Mouse (Mus musculus): ENCODE results near the gene Gm4744.
"Not testable (repeated sequence)": the region's sequence is repeated elsewhere in the genome, so short reads cannot be mapped to it uniquely, and the experiment has no call there.

The Gm4744 gene

DNA sequence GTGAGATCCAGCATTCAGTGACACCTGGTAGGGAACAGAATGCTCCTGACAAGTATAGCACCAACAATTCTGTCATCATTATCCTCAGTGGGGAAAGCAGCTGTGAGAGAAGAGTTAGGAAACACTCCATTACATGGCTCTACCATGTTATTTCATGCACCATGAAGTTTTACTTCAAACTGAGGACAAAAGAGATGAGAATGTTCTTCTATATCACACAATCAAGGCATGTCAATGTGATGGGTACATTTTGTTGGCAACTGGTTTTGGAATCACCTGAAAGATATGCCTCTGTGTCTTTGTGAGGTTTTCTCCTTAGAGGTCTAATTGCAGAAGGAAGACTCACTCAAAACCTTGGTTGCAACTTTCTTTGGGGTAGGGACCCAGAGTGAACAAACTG, at the start of gene Gm4744:
Gene Gm4744 (minus strand): TSS at position 101 of the 400 bp plus-strand sequence.
- DNase-seq = no peak

GRCm38 (mm10) chr6:40999379-40999778, 47.7 kb upstream of the Gm4744 start, which contains the start of gene Gm2663:
Gm2663 (minus strand) TSS chr6:40999479.
- DNase-seq = not testable (repeated sequence)

DNA sequence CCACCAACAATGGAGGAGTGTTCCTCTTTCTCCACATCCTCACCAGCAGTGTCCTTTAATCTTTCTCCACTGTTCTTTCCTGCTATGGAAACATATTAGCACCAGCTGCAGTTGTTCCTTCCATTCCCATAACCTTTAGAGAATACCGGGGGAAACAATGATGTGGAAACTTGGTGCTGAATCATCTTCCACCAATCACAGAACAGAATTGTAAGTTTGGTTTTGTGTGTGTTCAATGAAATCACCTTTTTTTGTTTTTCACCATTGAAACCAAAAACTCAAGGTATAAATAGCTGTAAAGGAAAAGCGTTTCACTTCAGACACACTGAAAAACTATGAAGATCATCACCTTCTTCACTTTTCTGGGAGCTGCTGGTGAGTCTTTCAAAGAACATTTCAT, 12.8 kb upstream of the Gm4744 start, which contains the start of gene 1810009J06Rik:
Gene 1810009J06Rik (plus strand): TSS at position 301 of the 400 bp plus-strand sequence.
- not testable (repeated sequence) for DNase-seq

GRCm38 (mm10) chr6:40953716-40954115, 2.0 kb upstream of the Gm4744 start:
- no peak for DNase-seq

- no peak for DNase-seq
Measured at GRCm38 (mm10) chr6:40940457-40940856, 11.2 kb downstream of the Gm4744 start, which contains the start of gene 1700074P13Rik. 1700074P13Rik (minus strand) TSS chr6:40940557.

- no peak for DNase-seq
Measured at GRCm38 (mm10) chr6:40919954-40920353, 31.7 kb downstream of the Gm4744 start.

DNA sequence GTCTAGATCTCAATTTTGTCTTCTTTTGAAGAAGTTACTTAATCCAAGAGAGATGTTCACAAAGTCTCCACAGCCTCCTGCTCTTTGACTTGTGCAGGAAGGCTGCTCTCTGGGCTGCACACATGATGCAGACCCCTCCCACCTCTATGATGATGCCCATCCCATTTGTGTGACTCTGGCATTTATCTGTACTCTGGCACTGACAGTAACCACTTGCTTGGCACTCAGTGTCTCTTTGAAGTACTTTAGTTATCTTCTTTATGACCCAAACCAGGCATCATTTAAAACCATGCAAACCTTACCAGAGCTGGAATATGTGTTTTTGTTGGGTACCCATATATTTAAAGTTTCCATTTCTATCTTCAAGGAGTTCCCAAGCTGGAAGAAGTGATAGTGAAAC, 51.4 kb downstream of the Gm4744 start, which contains the start of gene Prss58:
Gene Prss58 (minus strand): TSS at position 101 of the 400 bp plus-strand sequence.
- no peak for DNase-seq

Measured in B cell, adult 2 months (primary cell).